Mouse (Mus musculus): ENCODE measurements around the gene Camkk2.
A peak's percentile ranks its signal among the peaks of the same experiment; 100 is the strongest.

Gene Camkk2

DNA sequence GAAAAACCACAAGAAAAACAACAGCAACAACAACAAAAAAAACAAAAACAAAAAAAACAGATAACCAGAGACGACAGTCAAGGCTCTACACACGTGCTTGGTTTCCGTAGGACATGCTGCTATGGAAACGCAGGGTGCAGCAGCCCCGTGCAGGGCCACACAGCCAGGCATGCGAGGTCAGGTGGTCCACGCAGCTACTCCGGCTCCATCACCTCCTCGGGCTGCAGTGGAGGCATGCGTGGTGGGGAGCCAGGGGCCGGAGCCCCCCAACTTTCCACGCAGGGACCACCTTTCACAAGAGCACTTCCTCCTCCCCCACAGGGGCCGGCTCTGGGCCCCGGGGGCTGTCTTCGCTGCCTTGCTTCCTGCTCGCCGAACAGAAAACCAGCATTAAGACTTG is 45.3 kb downstream of the Camkk2 start:
- no peak for DNase-seq

DNA sequence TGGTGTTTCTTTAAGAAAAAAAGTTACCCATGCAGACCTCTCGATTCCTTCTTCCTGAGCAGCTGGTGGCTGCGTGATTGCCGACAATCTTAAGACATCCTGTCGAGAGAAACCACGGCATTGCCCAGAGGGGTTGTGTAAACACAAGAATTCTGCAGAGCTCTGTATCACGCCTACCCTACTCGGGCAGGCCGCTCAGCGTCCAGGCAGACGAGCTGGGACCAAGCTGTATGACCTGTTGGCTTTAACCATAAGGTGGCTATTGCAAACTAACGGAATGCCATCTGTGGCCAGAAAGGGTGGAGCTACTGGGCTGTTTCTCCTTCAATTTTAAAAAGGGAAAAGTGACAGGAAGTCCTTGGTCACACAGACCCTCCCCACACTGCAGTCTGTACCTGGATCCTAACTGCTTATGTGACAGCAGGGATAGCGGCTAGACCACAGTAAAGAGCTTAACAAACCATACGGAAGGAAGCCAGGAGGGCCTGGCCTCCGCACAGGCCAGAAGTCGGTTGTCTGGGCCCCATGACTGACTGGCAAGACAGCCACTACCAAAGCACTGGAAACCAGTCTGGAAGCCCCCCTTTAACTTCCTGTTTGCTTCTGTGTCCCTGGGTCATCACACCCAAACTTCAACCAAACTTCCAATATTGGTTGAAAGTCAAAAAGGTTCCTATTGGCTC is 47.1 kb downstream of the Camkk2 start:
- DNase-seq = peak; percentile 26

DNA sequence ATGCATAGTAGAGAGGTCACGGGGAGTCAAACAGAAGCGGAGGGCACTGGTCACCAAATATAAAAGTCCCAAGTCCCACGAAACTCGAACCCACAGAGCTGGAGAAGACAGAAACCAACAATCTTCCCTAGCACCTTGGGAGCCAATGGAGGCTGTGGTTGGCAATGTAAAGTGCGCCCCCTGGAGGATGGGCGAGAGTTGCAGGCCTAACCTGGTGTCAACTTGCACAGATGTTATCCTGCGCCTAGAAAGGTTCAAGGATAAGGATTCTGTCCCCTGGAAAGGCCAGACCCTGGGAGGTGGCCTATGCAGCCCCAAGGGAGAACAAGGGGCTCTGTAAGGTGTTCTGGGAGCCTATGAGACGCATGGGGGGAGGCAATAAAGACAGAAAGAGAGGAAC is 47.9 kb downstream of the Camkk2 start:
- peak; percentile 77 for DNase-seq

DNA sequence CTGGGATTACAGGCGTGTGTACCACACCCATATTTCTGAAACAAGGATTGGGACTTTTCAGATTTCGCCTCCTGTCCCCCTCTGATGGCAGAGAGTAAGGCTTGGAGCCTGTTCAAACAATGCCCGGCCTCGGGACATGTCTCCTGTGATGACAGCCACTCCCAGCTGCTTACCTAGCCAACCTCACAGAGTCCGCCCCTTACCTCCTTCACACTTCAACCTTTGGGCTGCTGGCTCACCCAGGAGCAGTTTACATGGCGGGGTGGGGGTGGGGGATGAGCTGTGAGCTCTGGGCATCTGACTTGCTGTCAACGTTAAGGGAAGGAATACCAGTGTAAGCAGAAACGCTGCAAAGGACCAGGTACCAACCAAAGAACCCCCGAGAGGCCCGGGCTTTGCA is 48.4 kb downstream of the Camkk2 start:
- DNase-seq = peak; percentile 48

DNA sequence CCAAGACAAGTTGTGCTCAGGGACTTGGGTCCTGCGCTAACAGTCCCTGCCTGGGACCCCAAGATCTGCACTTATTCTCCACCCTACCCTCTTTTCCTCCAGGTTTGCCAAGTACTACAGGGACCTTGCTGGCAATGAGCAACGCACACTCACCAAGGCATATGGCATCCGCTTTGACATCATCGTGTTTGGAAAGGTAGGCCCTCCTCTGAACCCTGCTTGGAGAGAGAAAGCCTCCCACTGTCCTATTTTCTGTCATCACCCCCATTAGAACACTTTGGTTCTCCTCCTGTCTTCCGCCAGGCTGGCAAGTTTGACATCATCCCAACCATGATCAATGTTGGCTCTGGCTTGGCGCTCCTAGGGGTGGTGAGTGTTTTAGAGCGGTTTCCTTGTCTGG is 52.1 kb downstream of the Camkk2 start:
- no peak for DNase-seq

DNA sequence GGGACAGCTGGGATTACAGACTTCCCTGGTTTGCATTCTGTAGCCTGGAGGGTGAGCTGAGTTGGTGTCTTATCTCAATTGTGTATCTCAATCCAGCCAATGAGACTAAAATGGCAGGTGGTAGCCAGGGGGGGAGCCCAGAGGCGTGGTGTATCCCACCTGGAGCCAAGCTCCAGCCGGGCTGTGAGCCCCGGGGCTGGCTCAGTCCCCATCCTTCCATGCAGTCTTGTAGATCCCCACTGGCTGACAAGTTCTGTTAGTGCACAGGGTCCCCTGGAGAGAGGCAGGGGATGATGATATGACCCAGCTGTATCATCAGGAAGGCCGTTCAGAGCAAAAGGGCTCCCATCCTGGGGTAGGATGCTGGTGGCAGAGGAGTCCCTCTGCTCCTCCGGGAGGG is 52.6 kb downstream of the Camkk2 start:
- DNase-seq = no peak

DNA sequence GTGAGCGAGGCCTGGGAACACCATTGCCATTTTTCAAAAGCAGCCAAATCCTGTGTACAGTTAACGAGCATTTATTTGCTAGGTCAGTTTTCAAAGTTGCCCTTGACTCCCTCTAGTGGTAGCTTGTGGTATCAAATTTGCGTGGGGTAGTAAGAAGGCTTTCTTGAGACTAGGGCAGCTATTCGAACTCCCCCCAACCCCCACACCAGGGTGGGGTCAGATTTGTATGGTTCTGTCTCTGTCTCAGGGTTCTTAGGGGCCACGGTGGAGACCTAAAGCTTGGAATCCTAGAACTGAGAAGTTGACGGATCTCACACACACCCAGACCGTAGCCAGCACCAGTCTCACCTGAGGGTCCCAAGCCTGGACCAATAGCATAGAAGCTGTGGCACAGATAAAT is 53.1 kb downstream of the Camkk2 start:
- DNase-seq = peak; percentile 80

DNA sequence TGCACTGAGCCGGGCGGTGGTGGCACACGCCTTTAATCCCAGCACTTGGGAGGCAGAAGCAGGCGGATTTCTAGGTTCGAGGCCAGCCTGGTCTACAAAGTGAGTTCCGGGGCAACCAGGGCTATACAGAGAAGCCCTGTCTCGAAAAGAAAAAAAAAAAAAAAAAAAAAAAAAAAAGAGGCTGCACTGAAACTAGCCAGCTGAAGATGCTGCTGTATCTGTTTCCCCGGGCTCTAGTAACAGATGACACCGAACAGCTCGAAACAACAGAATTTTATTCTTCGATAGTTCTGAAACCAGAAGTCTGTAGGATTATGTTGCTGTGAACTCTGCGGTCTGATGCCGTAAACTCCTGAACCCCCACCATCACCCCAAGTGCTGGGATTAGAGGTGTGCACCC is 53.8 kb downstream of the Camkk2 start:
- no peak for DNase-seq

DNA sequence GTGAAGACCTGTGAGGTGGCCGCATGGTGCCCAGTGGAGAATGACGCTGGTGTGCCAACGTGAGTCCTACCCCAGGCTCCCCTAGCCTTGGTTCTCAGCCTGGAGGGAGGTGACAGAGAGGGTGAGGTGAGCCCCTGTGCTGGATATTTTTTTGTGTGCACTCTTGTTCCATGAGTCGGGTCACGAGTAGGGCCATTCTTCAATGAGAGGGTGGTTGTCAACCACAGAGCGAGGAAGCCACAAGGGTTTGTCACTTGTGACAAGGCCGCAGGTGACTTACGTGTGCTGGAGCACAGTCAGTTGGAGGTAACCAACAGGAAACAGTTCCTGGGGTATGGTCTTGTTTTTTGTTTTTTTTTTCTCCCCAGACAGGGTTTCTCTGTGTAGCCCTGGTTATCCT is 60.0 kb downstream of the Camkk2 start:
- no peak for DNase-seq

DNA sequence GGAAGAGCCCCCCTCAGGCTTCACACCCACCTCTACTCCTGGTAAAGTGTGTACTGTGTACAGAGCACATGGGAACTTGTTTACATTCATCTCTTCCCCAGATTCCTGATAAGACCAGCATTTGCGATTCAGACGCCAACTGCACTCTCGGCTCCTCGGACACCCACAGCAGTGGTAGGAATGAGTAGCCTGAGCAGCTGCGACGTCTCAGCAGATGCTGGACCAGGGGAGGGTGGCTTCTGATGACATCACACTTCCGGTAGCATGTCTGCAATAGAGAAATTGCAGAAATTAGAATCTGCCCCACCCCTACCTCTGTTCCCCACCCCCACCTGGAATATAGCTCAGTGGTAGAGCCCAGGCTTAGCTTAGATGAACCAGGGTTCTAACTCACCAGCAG is 60.8 kb downstream of the Camkk2 start:
- no peak for DNase-seq

DNA sequence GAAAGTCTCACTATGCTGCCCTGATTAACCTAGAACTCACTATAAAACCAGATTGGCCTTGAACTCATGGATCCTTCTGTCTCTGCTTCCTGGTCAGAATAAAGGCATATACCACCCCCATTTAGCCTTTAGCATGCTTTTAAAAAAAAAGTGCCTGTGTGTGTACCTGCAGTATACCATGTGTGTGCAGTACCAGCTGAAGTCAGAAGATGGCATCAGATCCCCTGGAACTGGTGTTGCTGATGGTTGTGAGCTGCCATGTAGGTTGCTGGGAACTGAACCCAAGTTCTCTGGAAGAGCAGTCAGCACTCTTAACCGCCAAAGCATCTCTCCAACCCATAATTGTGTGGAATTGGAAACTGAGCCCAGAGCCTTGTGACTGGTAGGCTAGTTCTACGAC is 62.4 kb downstream of the Camkk2 start:
- no peak for DNase-seq

DNA sequence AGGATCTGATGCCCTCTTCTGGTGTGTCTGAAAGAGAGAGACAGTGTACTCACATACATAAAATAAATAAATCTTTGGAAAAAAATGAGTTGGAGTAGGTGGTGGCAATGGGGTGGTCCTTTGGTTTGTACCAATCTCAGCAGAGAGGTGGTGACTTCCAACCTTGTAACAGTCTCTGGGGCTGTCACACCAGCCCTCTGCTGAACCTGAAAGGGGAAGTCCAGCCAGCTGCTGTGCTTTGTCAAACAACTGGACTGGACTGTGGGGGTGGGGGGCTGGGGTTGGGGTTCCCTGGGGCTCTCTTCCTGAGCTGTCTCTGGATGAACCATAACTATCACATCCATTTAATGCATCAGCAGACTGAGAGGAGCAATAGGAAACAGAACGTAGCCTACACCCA is 63.5 kb downstream of the Camkk2 start:
- no peak for DNase-seq

DNA sequence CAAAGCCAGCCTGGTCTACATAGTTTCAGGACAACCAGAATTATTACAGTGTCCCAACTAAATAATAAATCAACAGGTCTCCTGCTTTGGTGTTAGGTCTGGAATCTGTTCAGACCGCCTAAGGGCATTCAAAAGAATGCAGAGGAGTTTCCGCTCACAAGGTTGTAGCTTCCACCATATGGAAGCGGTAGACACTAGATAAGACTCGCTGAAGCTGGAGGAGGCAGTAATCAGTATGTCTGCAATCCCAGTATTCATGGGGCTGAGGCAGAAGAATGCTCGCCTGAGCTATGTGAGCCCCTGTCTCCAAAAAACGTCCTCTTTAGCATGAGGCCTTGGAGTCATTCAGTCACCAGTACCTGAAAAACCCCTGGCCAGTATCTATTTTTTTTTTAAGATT is 70.4 kb downstream of the Camkk2 start:
- no peak for DNase-seq

DNA sequence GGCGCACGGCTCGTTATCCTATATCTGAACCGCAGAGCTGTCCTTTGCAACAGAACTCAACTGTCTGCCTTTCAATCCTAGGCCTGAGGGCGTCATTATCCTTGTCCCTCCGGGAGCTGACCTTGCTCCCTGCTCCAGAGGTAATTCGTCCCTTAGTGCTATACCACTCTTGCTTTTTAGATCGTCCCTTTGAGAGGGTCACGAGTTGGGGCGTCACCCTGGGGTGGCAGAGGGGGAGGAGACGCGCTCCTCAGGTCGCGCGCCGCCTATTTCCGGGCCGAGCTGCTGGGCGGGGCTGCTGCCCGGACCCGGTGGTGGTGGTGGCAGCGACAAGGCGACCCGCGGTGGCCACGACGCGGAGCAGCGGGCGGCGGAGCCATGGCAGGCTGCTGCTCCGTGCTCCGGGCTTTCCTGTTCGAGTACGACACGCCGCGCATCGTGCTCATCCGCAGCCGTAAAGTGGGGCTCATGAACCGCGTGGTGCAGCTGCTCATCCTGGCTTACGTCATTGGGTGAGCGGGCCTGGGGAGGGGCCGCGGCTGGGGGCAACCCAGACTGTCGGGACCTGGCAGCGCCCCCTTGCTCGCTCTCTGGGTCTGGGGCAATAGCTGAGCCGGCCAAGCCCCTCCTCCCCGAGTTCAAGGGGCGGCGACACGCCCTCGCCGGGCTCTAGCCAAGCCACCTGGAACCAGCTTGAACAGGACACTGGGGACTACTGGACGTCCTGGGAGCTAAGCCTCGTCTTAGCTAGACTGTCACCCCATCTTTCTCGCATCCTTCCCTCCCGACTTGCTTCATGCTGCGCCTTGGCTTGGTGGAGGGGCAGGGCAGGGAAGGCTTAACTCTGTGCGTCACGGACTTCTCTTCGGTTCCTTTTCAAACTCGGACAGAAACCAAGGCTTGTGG is 71.7 kb downstream of the Camkk2 start, which contains the start of gene P2rx4:
P2rx4 (plus strand) TSS at position 269 of the 906 bp plus-strand sequence.
- DNase-seq = peak; percentile 87

DNA sequence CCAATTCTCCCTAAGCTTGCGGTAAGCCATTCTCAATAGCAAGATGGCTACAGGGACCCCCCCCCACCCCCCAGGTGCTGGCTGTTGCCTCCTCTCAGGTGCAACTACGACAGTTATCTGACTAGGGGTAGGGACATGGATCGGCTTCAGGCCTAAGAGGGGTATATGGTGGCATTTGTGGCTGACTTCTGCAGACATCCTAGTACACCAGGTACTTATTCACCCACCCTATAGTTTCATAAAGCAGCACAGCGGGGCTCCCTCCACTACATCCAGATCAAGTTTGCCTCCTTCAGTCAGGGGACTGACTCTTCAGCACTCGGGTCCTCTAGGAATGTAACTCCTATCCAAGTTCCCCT is 72.3 kb downstream of the Camkk2 start:
- no peak for DNase-seq

DNA sequence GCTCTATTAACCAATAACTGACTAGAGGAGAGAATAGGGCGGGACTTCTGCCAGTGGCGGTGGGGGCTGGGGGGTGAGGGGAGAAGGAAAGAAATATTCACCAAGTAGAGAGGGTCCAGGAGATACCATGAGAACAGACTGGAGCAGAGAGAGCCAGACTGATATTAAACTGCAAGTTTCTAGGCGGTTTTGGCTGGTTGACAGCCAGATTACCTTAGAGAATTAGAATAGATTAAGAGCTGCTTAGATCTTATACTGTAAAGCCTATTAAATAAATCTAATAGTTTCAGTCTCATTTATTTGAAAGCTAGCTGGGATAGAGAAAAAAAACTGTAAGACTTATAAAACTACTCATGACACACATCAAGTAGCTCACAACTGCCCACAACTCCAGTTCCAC is 74.0 kb downstream of the Camkk2 start:
- DNase-seq = no peak

DNA sequence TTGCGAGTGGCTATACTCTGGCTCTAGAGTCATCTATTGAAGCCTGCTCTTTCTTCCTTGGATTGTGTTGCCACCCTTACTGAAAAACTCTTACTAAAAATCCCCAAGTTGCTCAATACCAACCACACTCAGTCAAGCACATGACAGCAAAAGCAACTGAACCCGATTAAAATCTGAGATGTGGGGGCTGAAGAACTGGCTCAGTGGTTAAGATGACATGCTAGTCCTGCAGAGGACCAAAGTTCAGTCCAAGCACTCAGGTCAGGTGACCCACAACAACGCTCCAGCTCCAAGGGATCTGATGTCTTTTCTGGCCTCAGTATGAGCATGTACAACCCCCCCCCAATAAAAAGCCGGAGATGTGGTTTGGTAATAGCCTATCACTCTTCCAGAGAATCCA is 74.6 kb downstream of the Camkk2 start:
- peak; percentile 67 for DNase-seq

DNA sequence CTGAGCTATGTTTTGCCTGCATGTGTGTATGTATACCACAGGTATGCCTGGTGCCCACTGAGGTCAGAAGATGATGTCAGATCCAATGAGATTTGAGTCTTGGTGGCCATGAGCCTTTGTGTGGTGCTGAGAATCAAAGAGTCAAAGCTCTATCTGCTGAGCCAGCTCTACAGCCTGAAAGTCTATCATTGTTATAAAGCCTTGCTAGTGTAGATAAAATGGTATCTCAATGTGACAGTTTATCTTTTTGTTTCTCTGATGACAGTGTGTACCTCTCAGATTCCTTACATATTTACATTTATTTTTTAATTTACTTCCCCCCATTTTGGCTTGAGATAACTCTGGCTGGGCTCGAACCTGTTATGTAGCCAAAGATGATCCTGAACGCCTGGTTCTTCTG is 75.6 kb downstream of the Camkk2 start:
- no peak for DNase-seq

DNA sequence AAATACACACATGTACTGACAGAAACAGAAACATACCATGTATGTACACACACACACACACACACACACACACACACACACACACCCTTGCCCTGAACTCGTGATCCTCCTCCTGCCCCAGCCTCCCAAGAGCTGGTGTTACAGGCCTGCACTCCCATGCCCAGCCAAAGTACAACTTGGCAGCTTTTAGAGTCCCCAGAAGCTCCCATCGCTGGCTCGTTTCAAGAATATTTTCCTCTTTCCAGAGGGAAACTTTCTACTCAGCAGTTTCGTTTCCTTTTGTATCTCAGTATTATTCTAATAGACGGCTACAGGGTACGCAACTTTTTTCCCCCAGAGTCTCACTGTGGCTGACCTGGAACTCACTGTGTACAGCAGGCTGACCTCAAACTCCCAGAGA is 77.1 kb downstream of the Camkk2 start:
- peak; percentile 39 for DNase-seq

DNA sequence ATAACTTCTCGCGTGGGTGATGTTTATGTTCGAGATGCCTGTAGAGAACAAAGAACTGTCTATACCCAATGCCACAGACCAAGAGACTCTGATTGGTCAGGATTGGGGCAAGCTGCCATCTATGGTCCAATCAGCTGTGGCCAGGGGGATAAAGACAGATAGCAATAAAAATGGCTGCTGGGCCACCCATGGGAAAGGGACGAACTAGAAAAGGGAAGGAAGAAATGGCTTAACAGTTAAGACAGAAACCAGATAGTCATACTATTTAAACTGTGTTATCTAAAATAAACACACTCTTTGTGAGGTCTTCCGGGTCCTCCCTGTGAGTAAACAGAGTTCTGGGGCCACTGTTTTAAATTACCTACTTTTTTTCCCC is 78.4 kb downstream of the Camkk2 start:
- no peak for DNase-seq

DNA sequence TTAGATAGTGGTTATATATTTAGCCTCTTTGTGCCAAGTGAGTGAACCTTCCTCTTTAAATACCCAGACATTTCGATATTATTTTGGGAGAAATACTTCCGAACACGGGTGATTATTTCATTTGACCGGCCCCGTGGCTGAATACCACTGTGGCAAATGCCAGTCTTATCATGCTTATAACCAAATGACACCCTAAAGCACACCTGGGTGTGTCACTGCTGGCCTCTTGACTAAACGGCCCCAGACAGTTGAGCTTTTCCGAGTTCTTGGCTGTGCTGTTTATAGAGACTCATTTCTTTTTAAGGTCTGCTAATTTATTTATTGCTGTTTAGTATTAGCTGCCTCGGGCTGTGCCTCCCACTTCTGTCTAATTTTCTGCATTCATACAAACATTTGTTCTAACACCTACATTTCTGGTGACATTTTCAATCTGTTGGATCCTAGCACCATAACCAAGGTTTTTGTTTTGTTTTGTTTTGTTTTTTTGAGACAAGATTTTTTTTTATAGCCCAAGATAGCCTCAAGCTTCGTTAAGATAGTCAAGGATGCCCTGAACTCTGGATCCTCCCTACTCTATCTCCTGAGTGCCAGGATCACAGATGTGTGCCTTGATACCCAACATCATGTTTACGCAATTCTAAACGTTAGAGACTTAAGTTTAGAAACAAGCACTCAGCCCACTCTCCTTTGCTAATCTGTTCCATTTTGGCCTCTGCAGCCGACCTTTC is 78.9 kb downstream of the Camkk2 start:
- DNase-seq = no peak

DNA sequence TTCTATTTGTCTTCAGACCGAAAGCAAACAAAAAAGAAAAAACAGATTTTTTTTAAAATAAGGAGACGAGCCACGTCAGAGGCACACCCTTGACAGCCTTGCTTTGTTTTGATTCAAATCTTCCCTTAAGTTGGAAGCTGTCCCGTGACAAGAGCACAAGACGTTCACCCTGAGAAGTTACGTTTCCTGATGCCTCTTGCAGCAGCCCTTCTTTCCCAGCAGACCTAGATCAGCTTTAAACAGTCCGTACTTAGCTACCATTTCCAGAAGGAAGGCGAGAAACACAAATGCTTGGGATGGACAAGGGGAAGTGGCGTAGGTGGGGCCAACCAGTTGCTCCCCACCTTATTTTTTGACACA is 80.5 kb downstream of the Camkk2 start:
- DNase-seq = no peak

DNA sequence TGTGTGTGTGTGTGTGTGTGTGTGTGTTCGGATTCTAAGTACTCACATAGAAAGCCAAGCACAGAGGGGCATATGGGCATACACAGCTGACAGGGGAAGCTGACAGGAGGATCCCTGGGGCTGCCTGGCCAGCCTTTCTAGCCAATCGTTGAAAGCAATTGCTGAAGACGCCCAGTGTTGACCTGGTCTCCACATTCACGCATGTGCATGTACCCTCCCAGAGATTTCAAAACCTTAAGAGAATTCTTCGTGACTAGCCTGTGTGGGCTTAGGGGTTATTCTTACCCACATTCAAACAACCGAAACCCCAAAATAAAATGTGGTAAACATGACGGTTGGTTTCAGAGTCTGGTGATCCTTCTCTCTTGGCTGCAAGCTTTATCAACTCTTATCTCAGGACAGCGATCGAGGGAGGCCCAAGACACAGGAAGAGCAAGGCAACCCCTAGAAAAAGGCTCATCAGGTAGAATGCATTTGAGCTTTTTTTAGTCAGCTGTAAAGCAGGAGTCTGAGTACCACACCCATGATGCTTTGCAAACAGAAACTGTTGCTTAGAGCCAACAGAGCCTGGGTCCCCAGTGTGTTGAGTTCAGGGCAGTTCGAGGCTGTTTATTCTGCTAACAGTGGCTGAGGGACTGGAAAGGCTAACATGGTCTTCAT is 81.0 kb downstream of the Camkk2 start:
- DNase-seq = no peak

All from kidney, adult 9 months (tissue).